Mouse (Mus musculus) forebrain, embryonic 11.5 days (tissue): ENCODE results near the gene Arpc5. TPM values are rescaled to one million over a fixed set of nuclear protein-coding genes. Genes with fewer than 3 reads are reported as not detected.
A peak's percentile ranks its signal among the peaks of the same experiment; 100 is the strongest.

Experiments
- ATAC-seq: fragments of 200-750 bp; cut with Nextera tagmentation; replicated peaks from 2 replicates; pipeline ENCODE4 v1.8.0; 2017; ENCODE audit warnings: moderate TSS enrichment; ENCODE audit not compliant: low FRiP score
- DNase-seq: peaks from one replicate; pipeline ENCODE4 v3.0.0-alpha.2; 2017; ENCODE audit warnings: low spot score
- H3K27ac ChIP-seq: fragments of 300-500 bp; sonication (generic); 2 replicates; pipeline ENCODE4 v1.5.1; 2014; ENCODE audit warnings: low read depth, low read length
- H3K27me3 ChIP-seq: fragments of 300-500 bp; sonication (generic); 2 replicates; pipeline ENCODE4 v1.6.1; 2014; ENCODE audit warnings: mild to moderate bottlenecking, low read length, mixed read lengths; ENCODE audit not compliant: control insufficient read depth, insufficient read depth
- H3K36me3 ChIP-seq: fragments of 300-500 bp; sonication (generic); 2 replicates; pipeline ENCODE4 v1.6.1; 2014; ENCODE audit warnings: mild to moderate bottlenecking, low read length, moderate library complexity, mixed read lengths; ENCODE audit not compliant: control insufficient read depth, insufficient read depth
- H3K4me1 ChIP-seq: fragments of 300-500 bp; sonication (generic); replicated peaks from 2 replicates; pipeline ENCODE4 v1.6.1; 2014; ENCODE audit warnings: low read length, mixed read lengths; ENCODE audit not compliant: control insufficient read depth, insufficient read depth
- H3K4me2 ChIP-seq: fragments of 300-500 bp; sonication (generic); 2 replicates; pipeline ENCODE4 v1.6.1; 2014; ENCODE audit warnings: low read depth, mild to moderate bottlenecking, low read length, moderate library complexity, mixed read lengths; ENCODE audit not compliant: severe bottlenecking
- H3K4me3 ChIP-seq: fragments of 300-500 bp; sonication (generic); 2 replicates; pipeline ENCODE4 v1.5.1; 2014; ENCODE audit warnings: low read depth, low read length
- H3K9ac ChIP-seq: fragments of 300-500 bp; sonication (generic); 2 replicates; pipeline ENCODE4 v1.6.1; 2014; ENCODE audit warnings: low read length
- H3K9me3 ChIP-seq: fragments of 300-500 bp; sonication (generic); 2 replicates; pipeline ENCODE4 v1.6.1; 2016; ENCODE audit warnings: low read length, mixed read lengths; ENCODE audit not compliant: control insufficient read depth
- WGBS: fragments of 180-500 bp; shearing (Covaris S2); extraction: QIAGEN DNeasy Blood & Tissue Kit; methylation state at CpG from one replicate; pipeline ENCODE4 v1.1.7; 2014; 5-methylcytosine and 5-hydroxymethylcytosine counted together
- polyA plus RNA-seq: library from polyadenylated mRNA; unstranded; fragments of >200 nt; fragmentation: Nextera tagmentation; extraction: Ambion mirVana; gene quantifications from 2 replicates; pipeline ENCODE4 v1.2.1, GENCODE M21; 2014

Gene Arpc5
- polyA plus RNA-seq, 1 experiment from 2014 or later, result 259 TPM

GRCm38 (mm10) chr1:152738793-152739192, 27.5 kb upstream of the Arpc5 start:
- no peak for ATAC-seq
- Histone ChIP-seq H3K27ac (no peak overlapping the region), H3K36me3 (no peaks in the 10 kb centered on the region), H3K9ac (no peak overlapping the region), H3K9me3 (no peaks in the 10 kb centered on the region), H3K27me3 (no peaks in the 10 kb centered on the region), H3K4me2 (no peak overlapping the region), H3K4me1 (no peaks in the 10 kb centered on the region), H3K4me3 (no peak overlapping the region)
- no peak for DNase-seq
- WGBS, result 90% methylated on average over 9 of the region's 9 CpGs

- 94% methylated on average over 11 of the region's 11 CpGs for WGBS
- no peak for DNase-seq
Measured at GRCm38 (mm10) chr1:152739374-152739773, 27.0 kb upstream of the Arpc5 start.

GRCm38 (mm10) chr1:152743095-152743826, 23.1 kb upstream of the Arpc5 start:
- Histone ChIP-seq H3K4me3 (no peak overlapping the region), H3K9ac (no peak overlapping the region), H3K9me3 (no peaks in the 10 kb centered on the region), H3K36me3 (no peaks in the 10 kb centered on the region), H3K4me2 (no peak overlapping the region), H3K4me1 (no peaks in the 10 kb centered on the region), H3K27ac (no peak overlapping the region), H3K27me3 (no peaks in the 10 kb centered on the region)
- ATAC-seq (no peak), DNase-seq (no peak)
- WGBS, result 73% methylated on average over 15 of the region's 15 CpGs

More at GRCm38 (mm10) chr1:152739374-152739773, 27.0 kb upstream of the Arpc5 start:
- ATAC-seq, result no peak
- no peaks in the 10 kb centered on the region for H3K4me1 ChIP-seq
- no peaks in the 10 kb centered on the region for H3K36me3 ChIP-seq
- no peaks in the 10 kb centered on the region for H3K27me3 ChIP-seq
- no peak overlapping the region for H3K9ac ChIP-seq
- no peak overlapping the region for H3K4me2 ChIP-seq
- H3K9me3 ChIP-seq, result no peaks in the 10 kb centered on the region
- H3K27ac ChIP-seq, result no peak overlapping the region
- H3K4me3 ChIP-seq, result no peak overlapping the region

GRCm38 (mm10) chr1:152746426-152746825, 19.9 kb upstream of the Arpc5 start:
- peak; percentile 82 for DNase-seq
- no peaks in the 10 kb centered on the region for H3K9me3 ChIP-seq
- no peaks in the 10 kb centered on the region for H3K36me3 ChIP-seq
- H3K4me3 ChIP-seq, result no peak overlapping the region
- ATAC-seq, result 0 out of 2 replicates have a peak, but pooled peaks have one; percentile 58
- no peak overlapping the region for H3K4me2 ChIP-seq
- H3K9ac ChIP-seq, result no peak overlapping the region
- H3K27ac ChIP-seq, result no peak overlapping the region
- WGBS, result 4% methylated on average over 5 of the region's 5 CpGs
- 0 out of 2 replicates have a peak, but pooled peaks cover 2% of the 10 kb centered on the region for H3K4me1 ChIP-seq
- H3K27me3 ChIP-seq, result no peaks in the 10 kb centered on the region

GRCm38 (mm10) chr1:152749276-152749675, 17.1 kb upstream of the Arpc5 start:
- DNase-seq, result no peak

GRCm38 (mm10) chr1:152750312-152750965, 15.9 kb upstream of the Arpc5 start, which contains the start of gene Apobec4:
TSS of gene Apobec4 (plus strand) at chr1:152750551.
- 62% methylated on average over 13 of the region's 13 CpGs for WGBS
- no peak within 1 kb of the TSS for H3K27ac ChIP-seq
- DNase-seq, result no peak
- no peak for ATAC-seq
- no peaks in the 10 kb centered on the region for H3K27me3 ChIP-seq
- no peak within 1 kb of the TSS for H3K4me3 ChIP-seq
- H3K36me3 ChIP-seq, result no peaks in the 10 kb centered on the region
- H3K9me3 ChIP-seq, result no peaks in the 10 kb centered on the region
- H3K4me1 ChIP-seq, result 0 out of 2 replicates have a peak, but pooled peaks cover 2% of the 10 kb centered on the region
- no peak within 1 kb of the TSS for H3K9ac ChIP-seq
- H3K4me2 ChIP-seq, result no peak within 1 kb of the TSS

More at GRCm38 (mm10) chr1:152749276-152749675, 17.1 kb upstream of the Arpc5 start:
- 81% methylated on average over 9 of the region's 9 CpGs for WGBS
- Histone ChIP-seq H3K36me3 (no peaks in the 10 kb centered on the region), H3K27ac (no peak overlapping the region), H3K27me3 (no peaks in the 10 kb centered on the region), H3K4me2 (no peak overlapping the region), H3K9ac (no peak overlapping the region), H3K4me1 (0 out of 2 replicates have a peak, but pooled peaks cover 2% of the 10 kb centered on the region), H3K9me3 (no peaks in the 10 kb centered on the region), H3K4me3 (no peak overlapping the region)
- ATAC-seq, result no peak

- no peak for DNase-seq
- Histone ChIP-seq H3K36me3 (no peaks in the 10 kb centered on the region), H3K4me1 (peaks cover 5% of the 10 kb centered on the region; the same call in 1 of the 2 replicates), H3K9ac (no peak overlapping the region), H3K4me3 (no peak overlapping the region), H3K27ac (no peak overlapping the region), H3K4me2 (no peak overlapping the region), H3K27me3 (peaks cover 3% of the 10 kb centered on the region; the same call in 1 of the 2 replicates), H3K9me3 (no peaks in the 10 kb centered on the region)
- no peak for ATAC-seq
- WGBS, result 87% methylated on average over 2 of the region's 2 CpGs
Measured at GRCm38 (mm10) chr1:152761791-152762190, 4.6 kb upstream of the Arpc5 start.

- Histone ChIP-seq H3K27me3 (peaks cover 3% of the 10 kb centered on the region; the same call in 1 of the 2 replicates), H3K27ac (peak overlapping the region; percentile 71), H3K36me3 (no peaks in the 10 kb centered on the region; the same call in 1 of the 2 replicates), H3K4me3 (peak overlapping the region; percentile 95), H3K9ac (peak overlapping the region; percentile 92), H3K9me3 (no peaks in the 10 kb centered on the region), H3K4me1 (peaks cover 5% of the 10 kb centered on the region; the same call in 1 of the 2 replicates), H3K4me2 (peak overlapping the region; percentile 78)
- peak; percentile 72 for ATAC-seq
- WGBS, result 1% methylated on average over 54 of the region's 60 CpGs
- no peak for DNase-seq
Measured at GRCm38 (mm10) chr1:152766804-152767748, 734 bp downstream of the Arpc5 start.
